ENCODE assay signal across 8 mouse cellular contexts in genomic region chr16:97593057-97593456, GRCm38 (mm10). TPM values are rescaled to one million over a fixed set of nuclear protein-coding genes. Genes with fewer than 3 reads are reported as not detected.
DNase-seq lines count a peak whose midpoint lies in the region; ATAC-seq and TF ChIP-seq lines count a peak whose summit lies in the region.

No protein-coding gene starts in this region.

- no peak overlapping the region for H3K4me3 ChIP-seq in forebrain, postnatal 0 days (ENCODE audit: low read depth, low read length)
- no peak overlapping the region for H3K4me3 ChIP-seq in forebrain, embryonic 13.5 days
- H3K4me3 ChIP-seq in hindbrain, postnatal 0 days (ENCODE audit: low read length): no peak overlapping the region
- no peak overlapping the region for H3K4me3 ChIP-seq in left cerebral cortex, adult 2 months

- H3K9me3 ChIP-seq in forebrain, postnatal 0 days (ENCODE audit: low read length): no peaks in the 10 kb centered on the region
- H3K9me3 ChIP-seq in forebrain, embryonic 13.5 days (replicated peaks): no peaks in the 10 kb centered on the region
- no peaks in the 10 kb centered on the region for H3K9me3 ChIP-seq in hindbrain, postnatal 0 days (ENCODE audit: low read length)

- no peaks in the 10 kb centered on the region for H3K36me3 ChIP-seq in forebrain, postnatal 0 days (ENCODE audit: insufficient read depth)
- no peaks in the 10 kb centered on the region for H3K36me3 ChIP-seq in forebrain, embryonic 13.5 days (ENCODE audit: poor library complexity, severe bottlenecking)
- H3K36me3 ChIP-seq in hindbrain, postnatal 0 days (ENCODE audit: insufficient read depth, low read length): no peaks in the 10 kb centered on the region

- H3K27me3 ChIP-seq in forebrain, postnatal 0 days (ENCODE audit: insufficient read depth, low read length): no peaks in the 10 kb centered on the region
- no peaks in the 10 kb centered on the region for H3K27me3 ChIP-seq in forebrain, embryonic 13.5 days
- no peaks in the 10 kb centered on the region for H3K27me3 ChIP-seq in hindbrain, postnatal 0 days (ENCODE audit: insufficient read depth, low read length)

- H3K4me1 ChIP-seq in forebrain, postnatal 0 days (ENCODE audit: insufficient read depth): no peaks in the 10 kb centered on the region
- H3K4me1 ChIP-seq in forebrain, embryonic 13.5 days: no peaks in the 10 kb centered on the region
- H3K4me1 ChIP-seq in hindbrain, postnatal 0 days (ENCODE audit: insufficient read depth, low read length): no peaks in the 10 kb centered on the region

- no peak overlapping the region for H3K9ac ChIP-seq in forebrain, postnatal 0 days
- H3K9ac ChIP-seq in forebrain, embryonic 13.5 days: no peak overlapping the region
- no peak overlapping the region for H3K9ac ChIP-seq in hindbrain, postnatal 0 days (replicated peaks; ENCODE audit: low read length)

- H3K4me2 ChIP-seq in forebrain, postnatal 0 days (ENCODE audit: low read depth): no peak overlapping the region
- H3K4me2 ChIP-seq in forebrain, embryonic 13.5 days: no peak overlapping the region
- H3K4me2 ChIP-seq in hindbrain, postnatal 0 days (ENCODE audit: low read depth, low read length): no peak overlapping the region

- no peak overlapping the region for H3K27ac ChIP-seq in forebrain, postnatal 0 days (ENCODE audit: low read depth, low read length)
- H3K27ac ChIP-seq in forebrain, embryonic 13.5 days: no peak overlapping the region
- no peak overlapping the region for H3K27ac ChIP-seq in hindbrain, postnatal 0 days
- H3K27ac ChIP-seq in left cerebral cortex, adult 2 months: no peak overlapping the region

- intact Hi-C loops in left cerebral cortex, adult 2 months (cut with DNase I): loop anchor here (5.0 kb wide), 1 partner anchor 71 kb away; no protein-coding TSS in a partner anchor

- WGBS in forebrain, postnatal 0 days: 5% methylated on average over 1 of the region's 1 CpGs
- 19% methylated on average over 1 of the region's 1 CpGs for WGBS in forebrain, embryonic 13.5 days
- 36% methylated on average over 1 of the region's 1 CpGs for WGBS in hindbrain, postnatal 0 days

- ATAC-seq in forebrain, postnatal 0 days: no peak
- ATAC-seq in forebrain, embryonic 13.5 days: no peak
- ATAC-seq in hindbrain, postnatal 0 days: 0 out of 2 replicates have a peak, but pooled peaks have one; percentile 55

- TF ChIP-seq CTCF in forebrain, postnatal 0 days (IDR thresholded peaks at IDR 0.05; ENCODE audit: low read depth): peak; percentile 81
- peak; percentile 84 for TF ChIP-seq CTCF in hindbrain, postnatal 0 days (IDR thresholded peaks at IDR 0.05; ENCODE audit: low read depth)
- peak; percentile 75 for TF ChIP-seq CTCF in left cerebral cortex, adult 2 months (IDR thresholded peaks at IDR 0.05)

- DNase-seq in forebrain, postnatal 0 days: peak; percentile 77
- DNase-seq in WW6 (ENCODE audit: low read depth, low spot score): peak; percentile 34
- DNase-seq in embryo, embryonic 11 days: peak; percentile 80
- DNase-seq in hindbrain, postnatal 0 days (ENCODE audit: low spot score): peak; percentile 81
- peak; percentile 28 to 55 for DNase-seq in left cerebral cortex, adult 2 months (ENCODE audit: extremely low spot score in 1 of 2, low spot score in 2 of 2)
- DNase-seq in naive thymus-derived CD4-positive, alpha-beta T cell, adult 2 months (ENCODE audit: low read depth): peak; percentile 79
- DNase-seq in testis, postnatal 10 days (ENCODE audit: low spot score): peak; percentile 91

RNA-seq across cellular contexts. Expression of gene Tmprss2, which starts 17.9 kb away (rescaled TPM):
- 0.10 and 0.15 TPM in 2 replicates for total RNA-seq in forebrain, postnatal 0 days (2014; rRNA removed)
- polyA plus RNA-seq in forebrain, postnatal 0 days (2015; fragmentation: Nextera tagmentation; extraction: Ambion mirVana): 0.15 and 0.16 TPM in 2 replicates
- polyA plus RNA-seq in forebrain, embryonic 13.5 days (2015; fragmentation: Nextera tagmentation; extraction: Ambion mirVana): not detected in 2 replicates
- not detected in 2 replicates for total RNA-seq in hindbrain, postnatal 0 days (2014; rRNA removed)
- polyA plus RNA-seq in hindbrain, postnatal 0 days (2015; fragmentation: Nextera tagmentation; extraction: Ambion mirVana): 0.04 and 0.30 TPM in 2 replicates
- not detected for total RNA-seq in left cerebral cortex, adult 2 months (2021)

Comparison
In these comparisons a context has a peak if more than half of its experiments do, and no peak if none do; other contexts are left out.
1. DNase-seq: peak in every context shown above with its lines; median percentile 91 in testis, postnatal 10 days; 81 in hindbrain, postnatal 0 days; 80 in embryo, embryonic 11 days; 79 in naive thymus-derived CD4-positive, alpha-beta T cell, adult 2 months; 77 in forebrain, postnatal 0 days; 42 in left cerebral cortex, adult 2 months; 34 in WW6.